Mouse (Mus musculus) layer of hippocampus, adult 9-11 months (tissue): ENCODE measurements around the gene Rps19bp1.

ENCODE experiments used
- DNase-seq: peaks from one replicate; pipeline ENCODE4 v3.0.0; 2022

The Rps19bp1 gene

DNA sequence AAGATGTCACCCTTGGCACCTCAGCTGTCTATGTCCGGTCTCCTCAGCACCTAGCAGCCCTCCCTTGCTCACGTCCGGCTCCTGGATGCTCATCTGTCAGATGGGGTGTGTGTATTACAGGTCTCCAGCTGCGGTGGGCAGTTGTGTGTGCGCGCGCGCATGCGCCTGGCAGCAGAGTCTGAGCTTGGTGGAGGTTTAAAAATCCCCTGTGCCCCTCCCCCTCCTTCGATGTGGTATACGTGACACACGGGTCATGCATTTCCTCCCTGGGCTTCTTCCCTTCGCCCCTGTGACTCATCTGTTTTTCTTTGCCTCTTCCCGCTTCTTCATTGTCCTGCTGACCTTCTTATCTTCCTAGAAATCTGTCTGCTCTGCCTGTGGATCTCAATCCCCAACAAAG lies 44.9 kb downstream of the Rps19bp1 start:
- DNase-seq, result no peak

DNA sequence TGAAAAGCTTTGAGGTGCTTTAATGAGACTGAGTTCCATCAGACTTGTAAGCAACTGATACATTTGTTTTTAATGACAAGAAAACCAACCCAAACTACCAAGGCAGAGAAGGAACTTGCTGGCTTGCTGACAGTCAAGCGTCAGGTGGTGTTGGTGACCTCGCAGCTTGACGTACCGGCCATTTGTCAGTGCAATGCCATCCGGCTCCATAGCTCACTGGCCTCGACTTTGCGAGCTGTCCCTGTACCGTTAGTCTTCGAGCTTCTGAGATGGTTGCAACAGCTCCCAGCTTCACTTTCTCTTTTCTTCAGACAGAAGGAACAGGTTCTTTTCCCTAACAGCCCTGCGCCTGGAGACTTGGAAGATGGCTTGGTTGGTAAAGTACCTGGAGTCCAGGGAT lies 46.6 kb downstream of the Rps19bp1 start:
- no peak for DNase-seq

DNA sequence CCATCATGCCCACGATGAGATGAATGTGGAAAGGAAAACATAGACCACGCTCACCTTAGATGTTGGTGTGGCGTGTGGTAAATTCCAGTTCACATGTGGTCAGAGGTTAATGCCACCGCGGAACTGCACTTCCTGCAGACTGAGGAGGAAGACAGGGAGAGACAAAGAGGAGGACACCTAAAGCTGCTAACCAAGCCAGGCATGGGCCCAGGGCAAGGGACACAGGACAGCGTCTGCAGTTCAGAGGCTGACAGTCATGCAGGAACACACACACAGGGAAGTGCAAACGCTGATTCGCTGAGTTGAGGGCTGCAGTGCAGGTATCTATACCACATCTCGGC lies 47.7 kb downstream of the Rps19bp1 start:
- no peak for DNase-seq

DNA sequence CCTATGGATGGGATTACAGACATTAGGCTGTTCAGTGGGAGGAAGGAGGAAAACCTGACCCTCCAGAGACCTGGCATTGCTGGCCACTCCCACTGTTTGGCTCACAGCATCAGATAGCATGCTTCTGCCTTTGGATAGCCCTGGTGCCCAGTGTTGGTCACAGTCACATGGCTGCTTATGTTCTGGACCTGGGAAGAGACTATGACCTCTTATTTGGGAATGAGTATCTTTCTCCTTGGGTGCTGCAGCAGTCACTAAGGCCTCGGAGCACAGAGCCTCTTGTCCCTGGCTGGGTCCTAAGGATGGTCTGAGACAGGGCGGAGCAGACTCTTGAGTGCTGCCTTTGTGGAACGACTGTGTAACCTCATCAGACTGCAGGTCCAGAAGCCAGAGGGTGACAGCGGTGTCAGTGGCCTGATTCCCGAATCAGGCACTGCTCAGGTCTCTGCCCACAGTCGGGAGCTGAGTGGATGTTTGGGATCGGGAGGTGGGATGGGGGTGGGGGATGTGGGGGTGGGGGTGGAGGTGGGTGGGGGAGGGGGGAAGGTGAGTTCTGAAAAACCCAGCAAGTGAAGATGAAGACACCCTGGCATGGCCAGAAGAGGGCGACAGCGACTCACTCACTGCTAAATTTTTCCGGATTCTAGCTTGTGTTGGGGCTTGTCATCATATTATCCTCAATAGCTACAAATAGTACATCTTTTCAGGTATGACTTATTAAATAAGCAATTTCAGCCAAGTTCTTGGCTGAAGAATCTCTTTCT lies 48.2 kb downstream of the Rps19bp1 start:
- DNase-seq, result no peak

DNA sequence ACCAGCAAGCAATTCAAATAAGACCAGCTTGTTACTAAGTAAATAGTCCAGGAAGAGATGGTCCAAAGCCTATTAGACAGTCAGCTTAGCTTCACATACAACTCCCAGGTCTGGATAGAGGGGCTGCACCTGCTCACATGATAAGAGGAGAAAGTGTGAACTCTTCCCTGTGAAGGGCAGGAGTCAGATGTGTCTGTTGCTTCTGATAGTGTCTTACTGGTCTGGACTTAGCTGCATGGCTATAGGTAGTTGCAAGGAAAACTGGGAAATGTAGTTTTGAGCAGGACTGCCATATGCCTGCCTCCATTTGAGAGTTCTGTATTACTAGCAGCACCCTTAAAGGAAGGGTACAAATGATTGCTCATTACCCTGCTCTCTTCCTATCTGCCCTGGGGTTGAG lies 50.4 kb downstream of the Rps19bp1 start:
- no peak for DNase-seq
